Mouse (Mus musculus): ENCODE data around the gene Pfdn5. TPM values are rescaled to one million over a fixed set of nuclear protein-coding genes. Genes with fewer than 3 reads are reported as not detected.
A peak's percentile ranks its signal among the peaks of the same experiment; 100 is the strongest.

The Pfdn5 gene
- total RNA-seq, 2 experiments from 2014 or later, result 116 to 121 TPM

DNA sequence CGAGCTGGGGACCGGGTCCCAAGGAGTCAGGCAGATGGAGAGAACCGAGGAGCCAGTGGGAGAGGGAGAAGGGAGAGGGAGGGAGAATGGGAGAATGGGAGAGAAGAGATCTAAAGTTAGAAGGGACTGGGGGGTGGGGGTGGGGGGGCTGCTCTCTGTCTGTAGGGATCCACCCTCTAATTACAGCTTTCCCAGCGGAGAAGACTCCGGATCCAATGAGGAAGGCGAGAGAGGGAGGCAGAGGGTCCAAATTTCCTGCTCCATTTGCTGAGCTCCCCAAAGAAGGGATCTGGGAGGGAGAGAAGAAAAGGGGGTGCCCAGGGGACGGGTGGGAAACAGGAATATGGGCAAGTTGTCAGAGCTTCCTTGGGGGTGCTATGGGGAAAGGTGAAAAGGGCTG is 40.3 kb downstream of the Pfdn5 start:
- no peak for ATAC-seq (replicated peaks; ENCODE audit: low FRiP score, poor library complexity, severe bottlenecking)

DNA sequence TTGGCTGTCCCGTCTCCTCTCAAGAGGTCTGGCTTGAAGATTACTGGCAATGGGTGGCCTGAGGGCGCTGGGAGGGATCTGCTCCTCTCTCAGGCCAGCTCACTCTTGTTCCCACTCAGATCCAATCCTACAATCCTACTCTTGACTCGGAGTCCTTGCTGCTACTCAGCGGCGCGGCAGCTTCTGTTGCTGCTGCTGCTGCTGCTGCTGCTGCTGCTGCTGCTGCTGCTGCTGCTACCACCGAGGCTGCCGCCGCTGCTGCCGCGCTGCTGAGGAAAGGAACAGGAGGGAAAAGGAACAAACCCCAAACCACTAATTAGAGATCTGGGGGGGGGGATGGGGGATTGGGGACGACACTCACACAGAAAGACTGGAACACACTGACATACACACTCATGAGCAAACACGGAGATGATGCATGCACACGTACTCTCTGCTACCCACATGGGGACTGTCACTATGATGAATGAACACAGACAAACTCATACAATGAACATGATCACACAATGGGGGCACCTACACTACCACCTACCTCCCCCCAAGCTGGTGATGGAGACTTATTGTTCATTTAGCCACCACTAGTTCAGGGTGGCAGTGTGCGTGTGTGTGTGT is 40.9 kb downstream of the Pfdn5 start, which contains the start of gene Sp7:
TSS of gene Sp7 (minus strand) at position 450 of the 612 bp plus-strand sequence.
- no peak for ATAC-seq (replicated peaks; ENCODE audit: low FRiP score, poor library complexity, severe bottlenecking)

GRCm38 (mm10) chr15:102369972-102370371 is 44.1 kb downstream of the Pfdn5 start:
- no peak for ATAC-seq (replicated peaks; ENCODE audit: low FRiP score, poor library complexity, severe bottlenecking)

- ATAC-seq (replicated peaks; ENCODE audit: low FRiP score, poor library complexity, severe bottlenecking), result 0 out of 2 replicates have a peak, but pooled peaks have one; percentile 31
Observed at GRCm38 (mm10) chr15:102370727-102371126, 44.8 kb downstream of the Pfdn5 start.

GRCm38 (mm10) chr15:102376453-102377162 is 50.7 kb downstream of the Pfdn5 start:
- ATAC-seq (replicated peaks; ENCODE audit: low FRiP score, poor library complexity, severe bottlenecking), result peak; percentile 84

GRCm38 (mm10) chr15:102377163-102377543 is 51.2 kb downstream of the Pfdn5 start:
- peak; percentile 84 for ATAC-seq (replicated peaks; ENCODE audit: low FRiP score, poor library complexity, severe bottlenecking)

DNA sequence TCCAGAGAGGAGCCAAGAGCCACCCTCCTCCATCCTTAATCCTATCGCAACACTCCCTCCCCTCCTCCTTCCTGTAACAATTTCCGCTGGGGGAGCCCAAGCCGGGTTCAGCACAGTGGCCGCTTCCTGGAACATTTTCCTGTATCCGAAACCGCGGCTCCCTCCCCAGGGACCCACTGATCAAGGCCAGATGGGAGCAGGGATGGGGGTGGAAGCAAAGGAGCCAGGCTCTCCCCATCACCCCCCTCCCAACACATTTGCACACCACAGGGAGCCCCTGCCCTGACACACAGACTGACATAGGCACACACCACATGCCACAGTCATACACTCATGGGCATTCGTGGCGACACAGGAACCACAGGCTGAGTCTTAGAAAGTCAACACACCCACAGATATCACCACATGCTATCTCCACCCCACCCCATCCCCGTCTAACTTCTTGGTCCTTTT is 51.9 kb downstream of the Pfdn5 start:
- 0 out of 2 replicates have a peak, but pooled peaks have one; percentile 16 for ATAC-seq (replicated peaks; ENCODE audit: low FRiP score, poor library complexity, severe bottlenecking)

Other genes with a start within 250 kb of the Pfdn5 start
- gene Tns2, start 225.7 kb upstream of the Pfdn5 start, total RNA-seq (2015; ENCODE audit: low replicate concordance), result 0.36 TPM in 1 of 2 replicates, not detected in the other
- gene Tns2, start 225.7 kb upstream of the Pfdn5 start, total RNA-seq (2017; ENCODE audit: low replicate concordance), result not detected in 2 replicates
- 2.5 and 5.4 TPM in 2 replicates for gene Spryd3, start 189.9 kb upstream of the Pfdn5 start, total RNA-seq (2015; ENCODE audit: low replicate concordance)
- 2.3 and 16.0 TPM in 2 replicates for gene Spryd3, start 189.9 kb upstream of the Pfdn5 start, total RNA-seq (2017; ENCODE audit: low replicate concordance)
- gene Igfbp6, start 181.8 kb upstream of the Pfdn5 start, total RNA-seq (2015; ENCODE audit: low replicate concordance), result not detected in 2 replicates
- gene Igfbp6, start 181.8 kb upstream of the Pfdn5 start, total RNA-seq (2017; ENCODE audit: low replicate concordance), result not detected in 2 replicates
- 1.1 and 5.0 TPM in 2 replicates for gene Soat2, start 175.6 kb upstream of the Pfdn5 start, total RNA-seq (2015; ENCODE audit: low replicate concordance)
- 1.0 and 1.7 TPM in 2 replicates for gene Soat2, start 175.6 kb upstream of the Pfdn5 start, total RNA-seq (2017; ENCODE audit: low replicate concordance)
- gene Zfp740, start 122.9 kb upstream of the Pfdn5 start, total RNA-seq (2015; ENCODE audit: low replicate concordance), result 25.2 and 33.5 TPM in 2 replicates
- gene Zfp740, start 122.9 kb upstream of the Pfdn5 start, total RNA-seq (2017; ENCODE audit: low replicate concordance), result 30.5 and 52.6 TPM in 2 replicates
- gene Csad, start 121.4 kb upstream of the Pfdn5 start, total RNA-seq (2015; ENCODE audit: low replicate concordance), result 8.3 and 23.9 TPM in 2 replicates
- gene Csad, start 121.4 kb upstream of the Pfdn5 start, total RNA-seq (2017; ENCODE audit: low replicate concordance), result 6.3 and 27.2 TPM in 2 replicates
- gene Itgb7, start 94.2 kb upstream of the Pfdn5 start, total RNA-seq (2015; ENCODE audit: low replicate concordance), result 26.0 and 32.1 TPM in 2 replicates
- 21.8 and 32.8 TPM in 2 replicates for gene Itgb7, start 94.2 kb upstream of the Pfdn5 start, total RNA-seq (2017; ENCODE audit: low replicate concordance)
- 4.6 and 9.4 TPM in 2 replicates for gene Rarg, start 68.6 kb upstream of the Pfdn5 start, total RNA-seq (2015; ENCODE audit: low replicate concordance)
- gene Rarg, start 68.6 kb upstream of the Pfdn5 start, total RNA-seq (2017; ENCODE audit: low replicate concordance), result 2.6 and 3.6 TPM in 2 replicates
- not detected in 2 replicates for gene Gm9918, start 55.6 kb upstream of the Pfdn5 start, total RNA-seq (2015; ENCODE audit: low replicate concordance)
- gene Gm9918, start 55.6 kb upstream of the Pfdn5 start, total RNA-seq (2017; ENCODE audit: low replicate concordance), result not detected in 2 replicates
- gene Mfsd5, start 46.7 kb upstream of the Pfdn5 start, total RNA-seq (2015; ENCODE audit: low replicate concordance), result 8.8 and 19.1 TPM in 2 replicates
- 3.1 and 5.1 TPM in 2 replicates for gene Mfsd5, start 46.7 kb upstream of the Pfdn5 start, total RNA-seq (2017; ENCODE audit: low replicate concordance)
- gene Espl1, start 29.9 kb upstream of the Pfdn5 start, total RNA-seq (2015; ENCODE audit: low replicate concordance), result 145 and 158 TPM in 2 replicates
- gene Espl1, start 29.9 kb upstream of the Pfdn5 start, total RNA-seq (2017; ENCODE audit: low replicate concordance), result 127 and 176 TPM in 2 replicates
- gene Myg1, start 5.6 kb downstream of the Pfdn5 start, total RNA-seq (2015; ENCODE audit: low replicate concordance), result 27.8 and 39.0 TPM in 2 replicates
- 16.2 and 29.7 TPM in 2 replicates for gene Myg1, start 5.6 kb downstream of the Pfdn5 start, total RNA-seq (2017; ENCODE audit: low replicate concordance)
- 41.9 and 51.5 TPM in 2 replicates for gene Aaas, start 24.7 kb downstream of the Pfdn5 start, total RNA-seq (2015; ENCODE audit: low replicate concordance)
- gene Aaas, start 24.7 kb downstream of the Pfdn5 start, total RNA-seq (2017; ENCODE audit: low replicate concordance), result 18.2 and 49.8 TPM in 2 replicates
- gene Sp7, start 41.1 kb downstream of the Pfdn5 start, total RNA-seq (2015; ENCODE audit: low replicate concordance), result not detected in 2 replicates
- not detected in 2 replicates for gene Sp7, start 41.1 kb downstream of the Pfdn5 start, total RNA-seq (2017; ENCODE audit: low replicate concordance)
- 80.5 and 94.1 TPM in 2 replicates for gene Sp1, start 80.0 kb downstream of the Pfdn5 start, total RNA-seq (2015; ENCODE audit: low replicate concordance)
- 70.4 and 79.1 TPM in 2 replicates for gene Sp1, start 80.0 kb downstream of the Pfdn5 start, total RNA-seq (2017; ENCODE audit: low replicate concordance)
- gene Amhr2, start 119.3 kb downstream of the Pfdn5 start, total RNA-seq (2015; ENCODE audit: low replicate concordance), result not detected in 2 replicates
- 3.6 TPM in 1 of 2 replicates, not detected in the other for gene Amhr2, start 119.3 kb downstream of the Pfdn5 start, total RNA-seq (2017; ENCODE audit: low replicate concordance)
- gene Prr13, start 132.9 kb downstream of the Pfdn5 start, total RNA-seq (2015; ENCODE audit: low replicate concordance), result 45.4 and 56.6 TPM in 2 replicates
- 18.6 and 49.4 TPM in 2 replicates for gene Prr13, start 132.9 kb downstream of the Pfdn5 start, total RNA-seq (2017; ENCODE audit: low replicate concordance)
- gene Pcbp2, start 144.4 kb downstream of the Pfdn5 start, total RNA-seq (2015; ENCODE audit: low replicate concordance), result 405 and 484 TPM in 2 replicates
- gene Pcbp2, start 144.4 kb downstream of the Pfdn5 start, total RNA-seq (2017; ENCODE audit: low replicate concordance), result 185 and 238 TPM in 2 replicates
- gene Gm10337, start 177.6 kb downstream of the Pfdn5 start, total RNA-seq (2015; ENCODE audit: low replicate concordance), result not detected in 2 replicates
- gene Gm10337, start 177.6 kb downstream of the Pfdn5 start, total RNA-seq (2017; ENCODE audit: low replicate concordance), result not detected in 2 replicates
- gene Map3k12, start 190.9 kb downstream of the Pfdn5 start, total RNA-seq (2015; ENCODE audit: low replicate concordance), result 0.72 TPM in 1 of 2 replicates, not detected in the other
- gene Map3k12, start 190.9 kb downstream of the Pfdn5 start, total RNA-seq (2017; ENCODE audit: low replicate concordance), result 2.6 TPM in 1 of 2 replicates, not detected in the other
- 11.5 and 19.7 TPM in 2 replicates for gene Tarbp2, start 192.1 kb downstream of the Pfdn5 start, total RNA-seq (2015; ENCODE audit: low replicate concordance)
- gene Tarbp2, start 192.1 kb downstream of the Pfdn5 start, total RNA-seq (2017; ENCODE audit: low replicate concordance), result 11.9 and 20.4 TPM in 2 replicates
- gene Npff, start 198.8 kb downstream of the Pfdn5 start, total RNA-seq (2015; ENCODE audit: low replicate concordance), result 9.2 and 12.6 TPM in 2 replicates
- gene Npff, start 198.8 kb downstream of the Pfdn5 start, total RNA-seq (2017; ENCODE audit: low replicate concordance), result 3.3 TPM in 1 of 2 replicates, not detected in the other

Measured in erythroid progenitor cell, adult 5-6 weeks (primary cell).